Mouse (Mus musculus) erythroblast, embryonic 14.5 days (primary cell): Measurements from ENCODE around the gene Erbb3. TPM values are rescaled to one million over a fixed set of nuclear protein-coding genes. Genes with fewer than 3 reads are reported as not detected.
"Not testable (repeated sequence)": the region's sequence is repeated elsewhere in the genome, so short reads cannot be mapped to it uniquely, and the experiment has no call there.

ENCODE experiments used
- H3K27me3 ChIP-seq: 2 replicates; pipeline ENCODE4 v1.6.1; 2012; ENCODE audit warnings: inconsistent platforms; ENCODE audit not compliant: control insufficient read depth
- H3K36me3 ChIP-seq: 2 replicates; pipeline ENCODE4 v1.6.1; 2012; ENCODE audit warnings: mild to moderate bottlenecking, inconsistent platforms; ENCODE audit not compliant: control insufficient read depth
- H3K4me1 ChIP-seq: 2 replicates; pipeline ENCODE4 v1.6.1; 2012; ENCODE audit warnings: inconsistent platforms; ENCODE audit not compliant: control insufficient read depth
- H3K4me3 ChIP-seq: replicated peaks from 2 replicates; pipeline ENCODE3; 2012; ENCODE audit warnings: moderate library complexity, mild to moderate bottlenecking, inconsistent platforms
- H3K9me3 ChIP-seq: 2 replicates; pipeline ENCODE4 v1.6.1; 2012; ENCODE audit warnings: low read length, inconsistent platforms, mixed read lengths; ENCODE audit not compliant: control insufficient read depth
- GATA1 ChIP-seq: IDR thresholded peaks from 2 replicates; pipeline ENCODE4 v1.6.1; 2012; ENCODE audit warnings: low read length, inconsistent platforms, mixed read lengths
- TAL1 ChIP-seq: IDR thresholded peaks from 3 replicates; pipeline ENCODE4 v1.6.1; 2012; ENCODE audit warnings: low read length, inconsistent platforms, mixed read lengths
- polyA plus RNA-seq: library from polyadenylated mRNA; stranded (reverse); fragments of >175 nt; gene quantifications from 2 replicates; pipeline ENCODE4 v1.2.3, GENCODE M21; 2012

The Erbb3 gene
- 0.01 TPM in 1 of 2 replicates, not detected in the other for polyA plus RNA-seq

DNA sequence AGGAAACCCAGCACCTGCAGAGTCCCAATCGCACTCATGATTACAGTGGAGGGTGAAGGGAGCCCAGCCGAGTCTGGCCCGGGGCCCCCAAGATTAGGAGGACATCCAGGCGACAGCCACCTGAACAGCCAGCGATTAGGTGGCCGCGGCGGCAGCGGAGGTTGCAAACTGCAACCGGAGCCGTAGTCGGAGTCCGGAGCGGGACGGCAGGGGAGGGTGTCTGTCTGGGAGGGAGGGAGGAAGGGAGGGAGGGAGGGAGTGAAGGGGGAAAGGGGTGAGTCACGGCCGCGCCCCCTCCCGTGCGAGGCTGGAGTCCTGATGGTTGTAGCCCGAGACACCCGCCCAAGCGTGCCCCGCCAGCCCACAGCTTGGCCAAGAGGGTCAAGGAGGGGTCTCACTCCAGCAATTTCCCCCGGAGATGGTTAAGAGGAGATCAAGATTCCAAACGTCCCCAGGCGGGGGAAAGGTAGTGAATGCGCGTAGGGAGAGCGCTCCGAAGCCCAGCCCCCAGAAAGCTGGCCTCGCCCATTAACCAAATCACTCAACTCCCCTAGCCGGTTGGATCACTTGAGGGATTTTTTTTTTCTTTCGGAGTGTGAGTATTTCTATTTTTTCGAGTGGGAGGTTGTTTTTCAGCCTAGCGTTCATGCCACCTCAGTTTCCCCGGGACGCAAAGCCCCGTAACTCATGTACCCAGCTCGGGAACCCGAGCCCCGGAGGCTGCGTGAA lies at the start of gene Erbb3:
Gene Erbb3 (minus strand): TSS at position 189 of the 729 bp plus-strand sequence.
- H3K27me3 ChIP-seq, result peaks cover 91% of the 10 kb centered on the region
- peak within 1 kb of the TSS; percentile 59 for H3K4me3 ChIP-seq
- no peaks in the 10 kb centered on the region for H3K36me3 ChIP-seq
- TF ChIP-seq TAL1, result no peak
- TF ChIP-seq GATA1, result no peak
- no peaks in the 10 kb centered on the region; the same call in 1 of the 2 replicates for H3K9me3 ChIP-seq
- peaks cover 17% of the 10 kb centered on the region for H3K4me1 ChIP-seq

DNA sequence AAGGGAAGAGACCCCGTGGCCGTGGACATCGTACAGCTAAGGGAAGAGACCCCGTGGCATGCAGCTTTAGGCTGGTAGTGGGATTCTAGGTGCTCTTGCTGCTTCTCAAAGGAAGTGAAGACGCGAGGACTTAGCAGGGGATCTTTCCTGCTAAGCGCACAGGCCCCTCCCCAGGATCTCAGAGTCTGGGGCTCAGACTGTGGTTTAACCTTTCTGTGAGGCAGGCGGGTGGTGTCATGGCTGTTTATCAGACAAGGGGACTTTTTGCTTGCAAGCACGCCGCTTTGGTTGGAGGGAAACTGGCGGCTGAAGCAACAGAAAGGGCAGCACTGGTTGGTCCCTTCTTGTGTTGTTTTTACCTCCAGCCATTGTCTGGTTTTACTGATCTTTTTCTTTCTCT lies 47.6 kb upstream of the Erbb3 start:
- peaks cover 43% of the 10 kb centered on the region for H3K4me1 ChIP-seq
- no peaks in the 10 kb centered on the region for H3K36me3 ChIP-seq
- TF ChIP-seq TAL1 (no peak), GATA1 (no peak)
- peaks cover 73% of the 10 kb centered on the region for H3K27me3 ChIP-seq
- no peaks in the 10 kb centered on the region for H3K9me3 ChIP-seq
- no peak overlapping the region for H3K4me3 ChIP-seq

DNA sequence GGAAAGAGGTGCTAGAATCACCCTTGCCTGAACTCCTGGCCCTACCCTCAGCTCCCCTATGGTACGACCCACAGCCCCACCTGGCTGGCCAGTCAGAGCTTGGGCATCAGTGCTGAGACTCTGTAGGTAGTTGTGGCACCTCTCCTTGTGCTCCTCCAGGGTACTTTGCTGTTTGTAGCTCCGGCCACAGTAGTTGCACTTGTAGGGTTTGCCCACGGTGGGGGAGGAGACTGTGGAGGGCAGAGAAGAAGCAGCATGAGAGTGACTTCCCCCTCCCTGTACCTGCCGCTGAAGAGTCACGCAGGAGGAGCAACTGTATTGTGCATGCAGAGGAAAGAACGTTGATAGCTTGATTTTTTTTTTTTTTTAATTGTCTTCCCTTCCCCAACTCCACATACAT lies 47.1 kb upstream of the Erbb3 start:
- peaks cover 73% of the 10 kb centered on the region for H3K27me3 ChIP-seq
- no peaks in the 10 kb centered on the region for H3K36me3 ChIP-seq
- TF ChIP-seq TAL1 (no peak), GATA1 (no peak)
- H3K4me1 ChIP-seq, result peaks cover 47% of the 10 kb centered on the region
- H3K9me3 ChIP-seq, result no peaks in the 10 kb centered on the region
- H3K4me3 ChIP-seq, result no peak overlapping the region

DNA sequence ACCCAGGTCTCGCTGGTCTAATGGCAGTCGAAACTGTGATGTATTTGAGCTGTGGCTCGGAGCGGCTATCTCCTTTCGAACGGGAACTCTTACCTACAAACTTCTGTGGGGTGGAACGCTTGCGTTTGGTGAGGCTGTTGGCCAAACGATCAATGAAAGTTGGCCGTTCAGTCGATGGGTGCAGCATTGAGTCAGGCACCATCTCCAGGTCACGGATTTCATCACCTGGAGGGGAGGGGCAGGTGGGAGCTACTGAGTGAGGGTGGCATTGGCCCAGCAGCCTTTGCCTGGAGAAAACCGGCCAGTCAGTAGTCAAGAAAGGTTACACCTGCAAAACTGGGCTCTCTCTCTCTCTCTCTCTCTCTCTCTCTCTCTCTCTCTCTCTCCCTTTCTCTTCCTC lies 46.2 kb upstream of the Erbb3 start:
- Histone ChIP-seq H3K36me3 (no peaks in the 10 kb centered on the region), H3K27me3 (peaks cover 70% of the 10 kb centered on the region), H3K4me3 (no peak overlapping the region), H3K9me3 (no peaks in the 10 kb centered on the region), H3K4me1 (peaks cover 52% of the 10 kb centered on the region)
- TF ChIP-seq TAL1 (no peak), GATA1 (no peak)

DNA sequence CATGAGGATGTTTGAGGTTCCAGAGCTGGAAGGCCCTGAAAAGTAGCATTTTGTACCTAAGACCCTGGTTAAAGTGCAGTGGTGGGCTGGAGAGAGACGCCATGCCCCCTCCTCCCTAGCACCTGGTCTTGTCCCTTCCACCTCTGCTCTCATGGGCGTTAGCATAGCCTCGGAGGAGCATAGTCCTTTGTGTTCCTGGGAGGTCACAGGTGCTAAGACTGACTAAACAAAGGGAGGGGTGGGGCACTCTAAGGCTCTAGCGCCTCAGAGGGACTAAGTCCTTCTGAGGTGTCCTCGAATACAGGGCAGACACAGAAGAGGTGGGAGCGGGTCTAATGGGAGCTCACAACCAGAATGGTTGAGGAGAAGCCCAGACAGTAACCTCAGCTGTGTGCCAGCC lies 42.1 kb upstream of the Erbb3 start:
- H3K4me1 ChIP-seq, result peaks cover 77% of the 10 kb centered on the region
- H3K27me3 ChIP-seq, result peaks cover 43% of the 10 kb centered on the region
- no peaks in the 10 kb centered on the region for H3K9me3 ChIP-seq
- no peak overlapping the region for H3K4me3 ChIP-seq
- TF ChIP-seq TAL1 (no peak), GATA1 (no peak)
- H3K36me3 ChIP-seq, result no peaks in the 10 kb centered on the region

DNA sequence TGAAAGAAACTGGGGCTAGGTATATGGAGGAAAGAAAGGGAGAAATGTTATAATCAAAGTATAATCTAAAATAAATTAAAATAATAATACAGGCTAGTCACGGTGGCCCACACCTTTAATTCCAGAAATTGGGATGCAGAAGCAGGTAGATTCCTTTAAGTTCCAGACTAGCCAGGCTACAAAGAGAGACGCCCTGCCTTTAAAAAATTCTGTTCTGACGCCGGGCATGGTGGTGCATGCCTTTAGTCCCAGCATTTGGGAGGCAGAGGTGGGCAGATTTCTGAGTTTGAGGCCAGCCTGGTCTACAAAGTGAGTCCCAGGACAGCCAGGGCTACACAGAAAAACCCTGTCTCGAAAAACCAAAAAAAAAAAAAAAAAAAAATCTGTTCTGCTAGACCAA lies 40.9 kb upstream of the Erbb3 start:
- not testable (repeated sequence) for H3K9me3 ChIP-seq, H3K36me3 ChIP-seq, H3K4me3 ChIP-seq
- Histone ChIP-seq H3K27me3 (peaks cover 31% of the 10 kb centered on the region), H3K4me1 (peaks cover 78% of the 10 kb centered on the region)

DNA sequence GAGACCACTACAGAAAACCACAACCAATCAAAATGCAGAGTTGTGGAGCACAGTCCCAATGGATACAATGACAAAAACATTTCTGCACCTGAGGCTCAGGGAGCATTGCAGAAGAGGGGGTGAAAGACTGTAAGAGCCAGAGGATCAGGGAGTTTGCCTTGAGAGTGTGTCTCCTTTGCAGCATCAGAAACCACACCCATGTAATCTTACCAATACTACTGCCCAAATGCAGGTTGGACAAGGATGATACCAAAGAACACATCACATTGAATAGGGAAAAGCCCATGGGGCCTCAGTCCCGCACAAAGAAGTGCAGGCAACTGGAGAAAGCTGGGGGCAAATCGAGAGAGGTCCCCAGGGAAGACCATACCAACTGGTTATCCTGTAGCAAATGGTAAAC lies 40.3 kb upstream of the Erbb3 start:
- TF ChIP-seq GATA1, result no peak
- peak; percentile 45; the same call in 2 of the 3 replicates for TF ChIP-seq TAL1

DNA sequence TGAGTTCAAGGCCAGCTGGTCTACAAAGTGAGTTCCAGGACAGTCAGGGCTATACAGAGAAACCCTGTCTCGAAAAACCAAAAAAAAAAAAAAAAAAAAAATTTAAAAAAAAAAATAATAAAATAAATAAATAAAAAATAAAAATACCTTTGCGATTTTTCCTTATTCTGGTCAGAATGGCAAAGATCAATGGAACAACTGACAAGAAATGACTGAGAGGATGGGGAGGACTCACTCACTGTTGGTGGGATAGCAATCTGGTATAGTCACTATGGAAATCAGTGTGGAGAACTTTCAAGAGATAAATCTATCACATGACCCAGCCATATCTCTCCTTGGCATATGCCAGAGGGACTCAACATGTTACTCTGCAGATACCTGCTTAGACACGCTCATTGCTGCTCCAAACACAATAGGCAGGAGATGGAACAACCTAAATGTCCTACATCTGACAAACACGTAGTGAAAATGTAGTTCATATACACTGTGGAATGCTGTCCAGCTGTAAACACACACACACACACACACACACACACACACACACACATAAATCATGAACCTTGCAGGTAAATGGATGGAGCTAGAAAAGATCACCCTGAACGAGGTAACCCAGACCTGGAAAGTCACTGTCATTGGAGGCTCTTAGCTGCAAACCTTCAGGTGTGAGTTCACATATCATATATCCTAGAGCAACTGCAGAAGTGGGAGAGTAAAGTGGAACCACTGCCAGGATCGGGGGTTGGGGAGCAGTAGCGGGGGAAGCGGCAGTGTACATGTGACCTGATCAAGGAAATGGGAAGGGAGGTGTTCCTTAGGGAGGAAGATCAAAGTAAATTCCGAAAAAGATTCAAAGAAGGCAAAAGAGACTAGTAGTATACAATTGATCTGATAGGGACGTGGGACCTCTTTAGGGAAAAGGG lies 38.2 kb upstream of the Erbb3 start:
- H3K36me3 ChIP-seq, result peaks cover 32% of the 10 kb centered on the region
- TF ChIP-seq TAL1 (peak; percentile 80), GATA1 (peak; percentile 73)
- no peaks in the 10 kb centered on the region for H3K9me3 ChIP-seq
- peaks cover 11% of the 10 kb centered on the region for H3K27me3 ChIP-seq
- no peak overlapping the region for H3K4me3 ChIP-seq
- peaks cover 73% of the 10 kb centered on the region for H3K4me1 ChIP-seq

More for the DNA sequence above, 40.3 kb upstream of the Erbb3 start:
- peaks cover 26% of the 10 kb centered on the region for H3K27me3 ChIP-seq
- peaks cover 82% of the 10 kb centered on the region for H3K4me1 ChIP-seq
- peak overlapping the region; percentile 42 for H3K4me3 ChIP-seq
- no peaks in the 10 kb centered on the region for H3K9me3 ChIP-seq
- H3K36me3 ChIP-seq, result peaks cover 12% of the 10 kb centered on the region
